Mouse (Mus musculus) limb, embryonic 15.5 days (tissue): ENCODE measurements around the gene Spata31. TPM values are rescaled to one million over a fixed set of nuclear protein-coding genes. Genes with fewer than 3 reads are reported as not detected.

Experiments used
- ATAC-seq: fragments of 200-750 bp; cut with Nextera tagmentation; 2 replicates; pipeline ENCODE4 v1.8.0; 2017; ENCODE audit warnings: low read depth, moderate TSS enrichment; ENCODE audit not compliant: insufficient number of reproducible peaks, low FRiP score, low TSS enrichment
- H3K27ac ChIP-seq: fragments of 300-500 bp; sonication (generic); 2 replicates; pipeline ENCODE4 v1.5.1; 2015; ENCODE audit warnings: moderate library complexity, mild to moderate bottlenecking, inconsistent platforms
- H3K27me3 ChIP-seq: fragments of 300-500 bp; sonication (generic); 2 replicates; pipeline ENCODE4 v1.6.1; 2015; ENCODE audit warnings: inconsistent platforms
- H3K36me3 ChIP-seq: fragments of 300-500 bp; sonication (generic); 2 replicates; pipeline ENCODE4 v1.6.1; 2015; ENCODE audit warnings: inconsistent platforms
- H3K4me1 ChIP-seq: fragments of 300-500 bp; sonication (generic); 2 replicates; pipeline ENCODE4 v1.6.1; 2015; ENCODE audit warnings: inconsistent platforms
- H3K4me2 ChIP-seq: fragments of 300-500 bp; sonication (generic); 2 replicates; pipeline ENCODE4 v1.6.1; 2015; ENCODE audit warnings: mild to moderate bottlenecking, inconsistent platforms
- H3K4me3 ChIP-seq: fragments of 300-500 bp; sonication (generic); 2 replicates; pipeline ENCODE4 v1.5.1; 2015; ENCODE audit warnings: mild to moderate bottlenecking, inconsistent platforms
- H3K9ac ChIP-seq: fragments of 300-500 bp; sonication (generic); 2 replicates; pipeline ENCODE4 v1.6.1; 2015; ENCODE audit warnings: inconsistent platforms
- H3K9me3 ChIP-seq: fragments of 300-500 bp; sonication (generic); 2 replicates; pipeline ENCODE4 v1.6.1; 2016; ENCODE audit warnings: inconsistent platforms
- WGBS: fragments of 180-500 bp; shearing (Covaris S2); methylation state at CpG from one replicate; pipeline ENCODE4 v1.1.7; 2015; 5-methylcytosine and 5-hydroxymethylcytosine counted together
- polyA plus RNA-seq: library from polyadenylated mRNA; unstranded; fragments of >200 nt; fragmentation: Nextera tagmentation; extraction: Ambion mirVana; gene quantifications from 2 replicates; pipeline ENCODE4 v1.2.1, GENCODE M21; 2015

Gene Spata31
- not detected in 2 replicates for polyA plus RNA-seq

GRCm38 (mm10) chr13:64917191-64917590 is at the start of gene Spata31:
TSS of gene Spata31 (plus strand) at chr13:64917406.
- H3K27ac ChIP-seq: no peak within 1 kb of the TSS
- no peaks in the 10 kb centered on the region for H3K9me3 ChIP-seq
- H3K4me1 ChIP-seq: no peaks in the 10 kb centered on the region
- ATAC-seq: no peak
- no peaks in the 10 kb centered on the region for H3K27me3 ChIP-seq
- no peak within 1 kb of the TSS for H3K4me3 ChIP-seq
- no peak within 1 kb of the TSS for H3K9ac ChIP-seq
- no peaks in the 10 kb centered on the region for H3K36me3 ChIP-seq
- H3K4me2 ChIP-seq: no peak within 1 kb of the TSS
- 70% methylated on average over 1 of the region's 1 CpGs for WGBS

DNA sequence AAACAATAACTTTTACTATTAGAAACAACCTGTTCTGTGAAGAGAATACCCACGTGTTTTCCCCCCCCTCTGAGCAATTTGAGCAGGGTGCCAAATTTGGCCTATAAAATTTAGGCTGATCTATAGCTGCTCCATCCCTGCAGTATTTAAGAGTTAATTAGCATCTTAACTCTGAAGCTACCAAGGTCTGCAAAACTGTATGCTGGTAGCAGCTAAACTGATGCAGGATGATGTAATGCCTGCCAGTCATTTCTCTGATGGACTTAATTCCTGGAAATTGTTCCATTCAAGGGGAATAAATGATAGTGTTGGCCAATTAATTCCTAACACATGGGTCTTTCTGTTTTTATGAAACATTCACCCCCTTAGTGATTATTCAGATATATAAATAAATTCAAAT is 14.1 kb upstream of the Spata31 start:
- Histone ChIP-seq H3K36me3 (no peaks in the 10 kb centered on the region), H3K4me1 (0 out of 2 replicates have a peak, but pooled peaks cover 3% of the 10 kb centered on the region), H3K27ac (no peak overlapping the region), H3K4me2 (no peak overlapping the region), H3K9ac (no peak overlapping the region), H3K27me3 (no peaks in the 10 kb centered on the region), H3K4me3 (no peak overlapping the region), H3K9me3 (no peaks in the 10 kb centered on the region)
- 15% methylated on average over 1 of the region's 1 CpGs for WGBS
- no peak for ATAC-seq

DNA sequence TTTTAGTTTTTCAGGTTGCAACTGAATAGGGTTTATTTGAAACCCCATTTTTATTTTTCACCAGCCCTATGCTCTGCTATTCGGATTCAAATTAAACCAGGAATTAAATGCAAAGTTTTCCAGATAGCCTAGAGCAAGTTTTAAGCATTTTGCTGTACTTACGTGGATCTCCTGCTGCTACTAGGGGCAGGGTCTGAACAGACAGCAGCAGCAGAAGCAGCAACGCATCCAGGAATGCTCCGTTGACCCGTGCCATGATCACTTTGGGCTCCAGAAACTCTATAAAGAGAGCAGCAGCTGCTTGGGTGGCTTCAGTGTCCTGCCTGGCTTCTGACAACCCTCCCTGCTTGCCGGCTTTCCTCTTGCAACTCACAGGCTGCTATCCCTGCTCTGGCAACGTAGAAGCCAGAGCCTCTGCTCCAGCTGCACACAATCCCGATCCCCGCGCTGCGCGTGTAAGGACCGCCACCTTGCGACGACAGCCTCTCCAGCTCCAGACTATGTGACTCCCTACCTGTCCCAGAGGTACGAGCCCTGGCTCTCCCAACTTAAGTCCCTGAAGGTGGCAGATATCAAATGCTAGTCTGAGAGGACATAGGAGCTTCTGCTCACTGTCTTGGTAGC is 13.5 kb upstream of the Spata31 start, which contains the start of gene Cntnap3:
TSS of gene Cntnap3 (minus strand) at position 371 of the 624 bp plus-strand sequence.
- 0 out of 2 replicates have a peak, but pooled peaks cover 3% of the 10 kb centered on the region for H3K4me1 ChIP-seq
- WGBS: 5% methylated on average over 16 of the region's 16 CpGs
- H3K9ac ChIP-seq: no peak within 1 kb of the TSS
- ATAC-seq: no peak
- H3K4me3 ChIP-seq: peak within 1 kb of the TSS; percentile 26
- H3K9me3 ChIP-seq: no peaks in the 10 kb centered on the region
- H3K27me3 ChIP-seq: no peaks in the 10 kb centered on the region
- H3K4me2 ChIP-seq: peak within 1 kb of the TSS; percentile 40
- no peaks in the 10 kb centered on the region for H3K36me3 ChIP-seq
- H3K27ac ChIP-seq: no peak within 1 kb of the TSS

Other genes with a start within 250 kb of the Spata31 start
- 1.1 and 1.3 TPM in 2 replicates for gene Cntnap3, start 13.5 kb upstream of the Spata31 start, polyA plus RNA-seq
- gene Spata31d1c, start 115.7 kb downstream of the Spata31 start, polyA plus RNA-seq: not detected in 2 replicates
- gene Prss47, start 135.4 kb downstream of the Spata31 start, polyA plus RNA-seq: not detected in 2 replicates
- gene Mfsd14b, start 195.6 kb downstream of the Spata31 start, polyA plus RNA-seq: 75.8 and 77.1 TPM in 2 replicates
- gene Olfr465-ps1, start 220.7 kb downstream of the Spata31 start, polyA plus RNA-seq: 0.09 and 0.10 TPM in 2 replicates
- gene Olfr466, start 232.8 kb downstream of the Spata31 start, polyA plus RNA-seq: not detected in 2 replicates